Mouse (Mus musculus) G1E-ER4 (cell line): Measurements from ENCODE around the gene Olfr1420. TPM values are rescaled to one million over a fixed set of nuclear protein-coding genes. Genes with fewer than 3 reads are reported as not detected.

ENCODE experiments used
- GATA1 ChIP-seq: IDR thresholded peaks from one replicate; pipeline ENCODE4 v1.8.0; 2012; ENCODE audit warnings: low read length, inconsistent platforms
- polyA plus RNA-seq: library from polyadenylated mRNA; stranded (reverse); fragments of >175 nt; gene quantifications from 2 replicates; pipeline ENCODE4 v1.2.3, GENCODE M21; 2012

The Olfr1420 gene
- not detected in 2 replicates for polyA plus RNA-seq

- no peak for TF ChIP-seq GATA1
These were observed at the start of gene Olfr1420 for GRCm38 (mm10) chr19:11886265-11886664. Olfr1420 (plus strand) TSS chr19:11886565.

- no peak for TF ChIP-seq GATA1
These were observed 47.2 kb upstream of the Olfr1420 start, which contains the start of gene Olfr1417 for GRCm38 (mm10) chr19:11839119-11839518. Olfr1417 (minus strand) TSS chr19:11839219.

GRCm38 (mm10) chr19:11846333-11846732 lies 40.0 kb upstream of the Olfr1420 start:
- TF ChIP-seq GATA1 = no peak

DNA sequence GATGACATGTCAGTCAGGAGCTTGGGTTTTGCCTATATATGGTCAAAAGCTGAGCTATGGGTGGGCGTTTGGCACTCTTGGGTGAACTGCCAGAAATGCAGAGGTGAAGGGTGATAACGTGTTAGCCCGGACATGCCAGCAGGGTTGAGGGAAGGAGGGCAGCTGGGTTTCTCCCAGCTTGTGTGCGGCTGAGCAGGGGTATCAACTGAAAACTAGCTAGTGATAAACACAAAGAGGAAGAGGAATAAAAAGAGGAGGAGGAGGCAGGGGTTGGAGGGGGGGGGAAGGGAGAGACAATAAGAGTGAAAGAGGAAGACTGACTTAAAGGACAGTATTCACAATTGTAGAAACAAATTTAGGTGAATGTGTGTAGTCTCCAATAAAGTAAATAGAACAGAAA lies 33.7 kb upstream of the Olfr1420 start:
- no peak for TF ChIP-seq GATA1

DNA sequence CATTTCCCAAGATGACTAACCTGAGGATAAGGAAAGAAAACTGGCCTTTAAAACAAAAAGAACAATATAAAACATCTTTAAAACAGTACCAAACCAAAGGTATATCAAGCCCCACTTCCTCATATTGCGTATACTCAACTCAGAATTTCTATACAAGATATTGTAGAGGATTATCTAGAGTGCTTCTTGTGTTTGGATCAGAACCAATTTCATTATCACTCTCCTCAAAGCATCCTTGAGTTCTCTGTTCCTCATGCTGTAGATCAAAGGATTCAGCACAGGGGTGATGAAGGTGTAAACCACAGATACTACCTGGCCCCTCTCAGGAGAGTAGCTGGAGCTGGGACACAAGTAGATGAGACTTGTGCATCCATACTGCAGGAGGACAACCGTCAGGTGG lies 31.5 kb upstream of the Olfr1420 start:
- no peak for TF ChIP-seq GATA1

DNA sequence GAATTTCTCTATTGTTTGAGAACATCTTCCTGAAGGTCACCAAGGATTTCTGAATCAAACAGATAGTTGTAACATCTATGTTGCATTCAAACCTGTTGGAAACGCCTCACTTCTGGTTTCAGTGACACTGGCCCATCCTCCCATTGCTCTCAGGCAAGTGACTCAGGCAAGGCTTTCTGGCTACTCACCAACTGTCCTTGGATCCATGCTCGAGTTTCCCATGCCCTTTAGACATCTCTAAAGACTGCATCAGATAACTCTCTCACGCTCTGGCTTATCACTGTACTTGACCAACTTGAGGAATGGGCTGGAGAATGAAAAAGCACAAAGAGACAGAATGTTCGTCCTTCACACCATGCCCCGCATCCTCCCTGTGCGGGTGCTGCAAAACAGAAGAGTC lies 29.9 kb upstream of the Olfr1420 start:
- no peak for TF ChIP-seq GATA1

DNA sequence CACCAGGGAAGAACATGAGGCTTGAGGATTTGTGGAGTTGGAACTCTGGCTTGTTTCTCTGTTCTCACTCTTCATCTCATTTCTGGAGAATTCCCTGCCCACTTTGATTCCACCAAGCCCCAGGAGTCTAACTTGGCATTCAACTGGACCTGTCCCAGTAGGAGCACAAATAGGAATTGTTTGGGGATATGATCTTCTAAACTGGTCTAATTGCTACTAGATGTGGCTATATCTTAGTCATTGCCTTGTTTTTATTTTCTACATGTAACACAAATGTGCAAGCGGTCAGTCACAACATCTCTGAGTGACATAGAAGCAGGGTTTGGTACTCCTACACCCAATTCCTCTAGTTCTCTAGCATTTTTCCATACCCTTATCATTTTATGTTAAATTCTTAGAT lies 25.4 kb upstream of the Olfr1420 start, which contains the start of gene Olfr1418:
Gene Olfr1418 (minus strand): TSS at position 101 of the 400 bp plus-strand sequence.
- no peak for TF ChIP-seq GATA1

- TF ChIP-seq GATA1 = no peak
These were observed 18.5 kb upstream of the Olfr1420 start for GRCm38 (mm10) chr19:11867837-11868236.

DNA sequence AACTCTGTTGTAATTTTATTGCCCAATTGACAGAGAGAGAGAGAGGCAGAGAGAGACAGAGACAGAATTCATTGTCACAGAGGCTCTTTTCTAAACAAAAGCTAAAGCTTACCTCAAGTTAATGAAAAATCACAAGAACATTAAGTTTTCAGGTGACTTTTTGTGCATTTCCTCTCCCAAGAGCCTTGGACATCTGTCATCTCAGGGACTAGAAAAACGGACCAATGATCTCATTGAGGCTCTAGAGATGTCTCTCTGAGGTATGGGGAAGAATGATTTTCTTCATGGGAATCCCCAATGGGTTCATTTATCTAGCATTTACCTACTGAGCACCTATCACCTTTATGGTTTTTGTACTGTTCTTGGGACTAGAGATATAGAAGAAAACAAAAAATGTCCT lies 11.4 kb upstream of the Olfr1420 start, which contains the start of gene Olfr1419:
Gene Olfr1419 (minus strand): TSS at position 101 of the 400 bp plus-strand sequence.
- TF ChIP-seq GATA1 = no peak

GRCm38 (mm10) chr19:11911021-11911420 lies 24.7 kb downstream of the Olfr1420 start:
- TF ChIP-seq GATA1 = peak; percentile 38

DNA sequence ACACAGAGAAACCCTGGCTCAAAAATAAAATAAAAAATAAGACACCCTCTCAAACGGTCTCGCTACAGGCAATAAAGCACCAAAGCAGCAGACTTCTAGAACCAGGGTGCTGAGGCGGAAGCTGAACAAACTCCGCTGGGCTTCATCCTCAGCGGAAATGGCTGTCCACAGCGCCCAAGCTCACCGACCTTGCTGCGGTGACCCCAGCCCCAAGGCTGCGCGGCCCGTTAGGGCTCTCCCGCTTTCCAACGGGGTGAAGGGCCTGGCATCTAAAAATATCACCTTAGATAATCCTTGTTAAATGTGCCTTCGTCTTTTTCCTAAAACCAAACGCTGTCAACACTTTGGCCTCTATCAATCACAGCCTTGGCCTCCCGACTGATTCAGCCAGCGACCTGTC lies 25.2 kb downstream of the Olfr1420 start:
- no peak for TF ChIP-seq GATA1

DNA sequence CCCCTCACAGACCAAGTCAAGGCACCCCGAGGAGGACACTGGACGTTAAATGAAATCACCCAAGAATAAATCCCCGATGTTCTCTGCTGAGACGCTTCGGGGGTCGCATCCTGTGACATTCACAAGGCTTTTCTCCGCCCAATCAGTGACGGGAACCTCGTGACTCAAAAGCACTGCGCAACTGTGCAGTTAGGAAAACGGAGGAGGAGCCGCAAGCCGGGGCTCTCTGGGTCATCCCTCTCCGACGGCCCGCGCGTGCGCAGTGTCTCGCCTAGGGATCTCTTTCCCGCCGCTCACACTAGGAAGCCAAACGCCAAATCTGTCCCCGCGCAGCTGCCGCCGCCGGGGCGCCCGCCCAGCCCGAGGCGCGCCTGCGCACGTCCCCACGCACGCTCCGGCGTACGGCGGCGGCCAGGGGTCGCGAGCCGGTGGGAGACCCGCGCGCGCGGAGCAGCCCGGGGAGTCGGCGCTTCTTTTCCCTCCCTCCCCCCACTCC lies 25.7 kb downstream of the Olfr1420 start, which contains the start of gene Patl1:
Gene Patl1 (plus strand): TSS at position 363 of the 496 bp plus-strand sequence.
- no peak for TF ChIP-seq GATA1

DNA sequence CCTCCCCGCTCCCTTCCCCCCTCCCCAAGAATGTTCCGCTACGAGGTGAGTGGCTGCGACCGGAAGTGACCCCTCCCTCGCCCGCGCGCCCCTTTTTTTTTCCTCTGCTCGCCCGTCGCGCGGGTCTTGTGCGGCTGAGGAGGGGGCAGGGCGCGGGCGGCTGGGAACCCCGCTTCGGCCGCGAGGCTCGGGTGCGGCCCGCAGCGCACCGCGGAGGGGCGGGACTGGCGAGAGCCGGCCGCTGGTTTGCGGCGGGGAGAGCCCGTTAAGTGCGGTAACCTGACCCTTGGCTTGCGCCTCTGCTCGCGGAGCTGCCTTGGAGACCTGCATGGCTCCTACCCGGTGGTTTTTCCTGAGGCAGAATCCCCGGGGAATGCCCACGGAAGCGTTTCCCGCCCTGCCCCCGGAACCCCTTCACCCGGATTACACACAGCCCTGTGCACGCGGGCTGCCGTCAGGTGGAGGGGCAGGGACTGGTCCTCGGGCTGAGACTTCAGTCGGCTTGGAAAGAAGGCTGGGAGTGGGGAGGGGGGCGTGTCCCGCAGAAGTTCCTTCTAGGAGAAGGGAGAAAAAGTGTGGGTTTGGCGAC lies 26.3 kb downstream of the Olfr1420 start:
- no peak for TF ChIP-seq GATA1

DNA sequence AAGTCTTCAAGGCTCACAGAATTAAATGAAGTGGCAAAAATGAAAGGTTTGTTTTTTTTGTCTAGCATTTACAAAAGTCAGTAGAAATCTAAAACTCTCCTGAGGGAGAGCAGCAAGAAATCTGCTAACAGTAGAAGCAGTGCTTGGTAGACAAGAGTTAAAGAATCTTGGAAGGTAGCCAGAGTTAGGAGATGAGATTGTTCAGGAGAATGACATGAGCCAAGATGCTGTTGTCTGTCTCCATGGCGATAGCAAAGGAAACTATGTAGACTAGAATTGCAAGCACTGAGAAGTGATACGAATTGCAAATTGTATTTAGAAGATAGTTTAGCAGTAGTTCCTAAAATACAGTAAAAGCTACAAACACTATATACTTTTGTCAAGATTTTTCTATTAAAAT lies 29.4 kb downstream of the Olfr1420 start:
- TF ChIP-seq GATA1 = no peak

GRCm38 (mm10) chr19:11922068-11922467 lies 35.7 kb downstream of the Olfr1420 start:
- TF ChIP-seq GATA1 = no peak

DNA sequence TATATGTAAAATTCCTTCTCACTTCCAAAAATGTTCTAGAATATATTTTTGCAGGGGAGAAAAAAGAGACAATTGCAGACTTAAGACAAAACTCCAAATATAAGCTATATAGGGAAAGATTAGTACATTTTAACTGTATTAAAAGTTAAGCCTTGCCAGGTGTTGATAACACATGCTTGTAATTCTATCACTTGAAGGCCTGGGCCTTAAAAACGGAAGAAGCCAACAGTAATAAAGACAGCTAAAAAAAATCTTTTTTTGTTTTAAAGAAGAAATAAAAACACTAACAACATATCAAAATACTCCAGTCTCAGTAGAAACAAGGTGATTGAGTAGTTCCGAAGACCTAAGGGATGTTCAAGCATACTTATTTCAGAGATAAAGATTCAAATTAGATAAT lies 40.0 kb downstream of the Olfr1420 start:
- no peak for TF ChIP-seq GATA1

- peak; percentile 22 for TF ChIP-seq GATA1
These were observed 41.8 kb downstream of the Olfr1420 start for GRCm38 (mm10) chr19:11928025-11928748.

Other genes starting within 250 kb of the Olfr1420 start
- not detected in 2 replicates for gene Ms4a3, start 245.7 kb upstream of the Olfr1420 start, polyA plus RNA-seq
- not detected in 2 replicates for gene Oosp2, start 226.0 kb upstream of the Olfr1420 start, polyA plus RNA-seq
- gene Oosp1, start 195.4 kb upstream of the Olfr1420 start, polyA plus RNA-seq = not detected in 2 replicates
- gene Oosp3, start 189.5 kb upstream of the Olfr1420 start, polyA plus RNA-seq = not detected in 2 replicates
- gene Gif, start 139.0 kb upstream of the Olfr1420 start, polyA plus RNA-seq = not detected in 2 replicates
- 9.2 and 27.7 TPM in 2 replicates for gene Mrpl16, start 116.2 kb upstream of the Olfr1420 start, polyA plus RNA-seq
- gene Stx3, start 67.2 kb upstream of the Olfr1420 start, polyA plus RNA-seq = not detected in 2 replicates
- gene Olfr1417, start 47.3 kb upstream of the Olfr1420 start, polyA plus RNA-seq = not detected in 2 replicates
- not detected in 2 replicates for gene Olfr1418, start 25.5 kb upstream of the Olfr1420 start, polyA plus RNA-seq
- gene Olfr1419, start 11.5 kb upstream of the Olfr1420 start, polyA plus RNA-seq = not detected in 2 replicates
- gene Patl1, start 25.8 kb downstream of the Olfr1420 start, polyA plus RNA-seq = 10.3 and 19.4 TPM in 2 replicates
- 9.9 and 12.0 TPM in 2 replicates for gene Osbp, start 79.4 kb downstream of the Olfr1420 start, polyA plus RNA-seq
- not detected in 2 replicates for gene Olfr1423, start 154.8 kb downstream of the Olfr1420 start, polyA plus RNA-seq
- not detected in 2 replicates for gene Olfr1424, start 176.1 kb downstream of the Olfr1420 start, polyA plus RNA-seq
- gene Olfr1425, start 191.2 kb downstream of the Olfr1420 start, polyA plus RNA-seq = not detected in 2 replicates
- not detected in 2 replicates for gene Olfr1426, start 205.4 kb downstream of the Olfr1420 start, polyA plus RNA-seq
- not detected in 2 replicates for gene Olfr1427, start 216.8 kb downstream of the Olfr1420 start, polyA plus RNA-seq
- gene Olfr1428, start 229.3 kb downstream of the Olfr1420 start, polyA plus RNA-seq = not detected in 2 replicates
- gene Olfr76, start 236.6 kb downstream of the Olfr1420 start, polyA plus RNA-seq = not detected in 2 replicates